Mouse (Mus musculus) heart, embryonic 14.5 days (tissue): ENCODE data around the gene Trim61. TPM values are rescaled to one million over a fixed set of nuclear protein-coding genes. Genes with fewer than 3 reads are reported as not detected.

ENCODE experiments used
- ATAC-seq: fragments of 200-750 bp; cut with Nextera tagmentation; 2 replicates; pipeline ENCODE4 v1.8.0; 2017; ENCODE audit warnings: low read depth, moderate TSS enrichment; ENCODE audit not compliant: insufficient number of reproducible peaks, insufficient read depth, low FRiP score
- H3K27ac ChIP-seq, 2 experiments: fragments of 200-500 bp in 1 of 2; fragments of 300-500 bp in 1 of 2; sonication (generic) in 1 of 2; replicated peaks in 1 of 2; 2 replicates each; pipeline ENCODE4 v1.5.1; 2012 to 2014; ENCODE audit warnings: low read depth in 2 of 2, low read length in 2 of 2, control low read depth in 1 of 2, mild to moderate bottlenecking in 1 of 2, mixed read lengths in 1 of 2; ENCODE audit not compliant: control insufficient read depth in 1 of 2, insufficient read depth in 1 of 2
- H3K27me3 ChIP-seq: fragments of 300-500 bp; sonication (generic); 2 replicates; pipeline ENCODE4 v1.6.1; 2014; ENCODE audit warnings: mild to moderate bottlenecking, low read length, control low read depth; ENCODE audit not compliant: control insufficient read depth, insufficient read depth
- H3K36me3 ChIP-seq: fragments of 300-500 bp; sonication (generic); 2 replicates; pipeline ENCODE4 v1.6.1; 2014; ENCODE audit warnings: mild to moderate bottlenecking, control low read depth, low read length, mixed read lengths; ENCODE audit not compliant: control insufficient read depth, insufficient read depth
- H3K4me1 ChIP-seq, 2 experiments: fragments of 200-500 bp in 1 of 2; fragments of 300-500 bp in 1 of 2; sonication (generic) in 1 of 2; 2 replicates each; pipeline ENCODE4 v1.6.1; 2012 to 2014; ENCODE audit warnings: low read length in 2 of 2, control low read depth in 1 of 2, mixed read lengths in 1 of 2; ENCODE audit not compliant: control insufficient read depth in 2 of 2, insufficient read depth in 2 of 2
- H3K4me2 ChIP-seq: fragments of 300-500 bp; sonication (generic); 2 replicates; pipeline ENCODE4 v1.6.1; 2014; ENCODE audit warnings: mild to moderate bottlenecking, low read length
- H3K4me3 ChIP-seq, 2 experiments: fragments of 200-500 bp in 1 of 2; fragments of 300-500 bp in 1 of 2; sonication (generic) in 1 of 2; 2 replicates each; pipeline ENCODE4 v1.5.1; 2012 to 2014; ENCODE audit warnings: low read length in 2 of 2, mild to moderate bottlenecking in 2 of 2, control low read depth in 1 of 2, low read depth in 1 of 2, moderate library complexity in 1 of 2; ENCODE audit not compliant: control insufficient read depth in 1 of 2, insufficient read depth in 1 of 2
- H3K9ac ChIP-seq: fragments of 300-500 bp; sonication (generic); 2 replicates; pipeline ENCODE4 v1.6.1; 2014; ENCODE audit warnings: mild to moderate bottlenecking, low read length
- H3K9me3 ChIP-seq: fragments of 300-500 bp; sonication (generic); 2 replicates; pipeline ENCODE4 v1.6.1; 2016; ENCODE audit warnings: low read length, control low read depth; ENCODE audit not compliant: control insufficient read depth
- WGBS: fragments of 180-500 bp; shearing (Covaris S2); extraction: QIAGEN DNeasy Blood & Tissue Kit; methylation state at CpG from one replicate; pipeline ENCODE4 v1.1.7; 2014; 5-methylcytosine and 5-hydroxymethylcytosine counted together
- polyA plus RNA-seq: library from polyadenylated mRNA; unstranded; fragments of >200 nt; fragmentation: Nextera tagmentation; extraction: Ambion mirVana; gene quantifications from 2 replicates; pipeline ENCODE4 v1.2.1, GENCODE M21; 2014

Trim61 gene
- polyA plus RNA-seq, 1 experiment from 2014 or later, result 0.24 TPM

DNA sequence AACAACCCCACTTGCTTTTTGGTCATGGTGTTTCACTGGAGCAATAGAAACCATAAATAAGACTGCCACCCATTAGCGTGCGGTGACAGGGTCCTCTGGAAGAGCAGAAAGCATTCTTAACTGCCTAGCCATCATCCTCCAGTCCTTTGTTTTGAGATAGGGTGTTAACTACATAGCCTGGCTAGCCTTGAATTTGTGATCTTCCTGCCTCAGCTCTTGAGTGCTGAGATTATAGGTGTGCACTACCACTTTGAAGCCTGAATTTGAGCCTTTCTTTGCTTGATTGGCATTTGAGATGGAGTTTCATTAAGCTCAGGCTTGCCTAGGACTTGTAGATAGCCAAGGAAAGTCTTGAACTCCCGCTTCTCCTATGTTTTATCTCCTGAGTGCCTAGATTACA lies 35.2 kb upstream of the Trim61 start:
- no peak overlapping the region for H3K27ac ChIP-seq
- no peaks in the 10 kb centered on the region for H3K4me1 ChIP-seq
- H3K27me3 ChIP-seq, result no peaks in the 10 kb centered on the region
- no peak overlapping the region for H3K4me2 ChIP-seq
- no peaks in the 10 kb centered on the region for H3K9me3 ChIP-seq
- H3K4me3 ChIP-seq, result no peak overlapping the region
- ATAC-seq, result no peak
- H3K36me3 ChIP-seq, result no peaks in the 10 kb centered on the region
- H3K9ac ChIP-seq, result no peak overlapping the region
- WGBS, result 88% methylated on average over 3 of the region's 3 CpGs

DNA sequence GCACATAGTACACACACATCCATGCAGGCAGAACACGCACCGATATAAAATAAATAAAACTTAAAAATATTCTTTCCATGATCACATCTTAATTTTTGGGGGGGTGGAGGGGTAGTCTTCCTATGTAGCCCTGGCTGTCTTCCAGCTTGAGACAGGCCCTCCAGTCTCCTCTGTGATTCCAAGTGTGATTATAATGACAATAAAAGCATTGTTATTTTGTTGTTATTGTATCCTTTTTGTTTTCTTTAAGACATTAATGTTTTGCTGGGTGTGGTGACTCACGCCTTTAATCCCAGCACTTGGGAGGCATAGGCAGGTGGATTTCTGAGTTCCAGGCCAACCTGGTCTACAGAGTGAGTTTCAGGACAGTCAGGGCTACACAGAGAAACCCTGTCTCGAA lies 29.5 kb upstream of the Trim61 start:
- Histone ChIP-seq H3K9me3 (no peaks in the 10 kb centered on the region), H3K36me3 (no peaks in the 10 kb centered on the region), H3K4me1 (no peaks in the 10 kb centered on the region; a peak in 1 of 4 replicates), H3K4me2 (no peak overlapping the region), H3K27ac (no peak overlapping the region), H3K27me3 (no peaks in the 10 kb centered on the region), H3K4me3 (no peak overlapping the region), H3K9ac (no peak overlapping the region)
- WGBS, result 83% methylated on average over 4 of the region's 4 CpGs
- no peak for ATAC-seq

DNA sequence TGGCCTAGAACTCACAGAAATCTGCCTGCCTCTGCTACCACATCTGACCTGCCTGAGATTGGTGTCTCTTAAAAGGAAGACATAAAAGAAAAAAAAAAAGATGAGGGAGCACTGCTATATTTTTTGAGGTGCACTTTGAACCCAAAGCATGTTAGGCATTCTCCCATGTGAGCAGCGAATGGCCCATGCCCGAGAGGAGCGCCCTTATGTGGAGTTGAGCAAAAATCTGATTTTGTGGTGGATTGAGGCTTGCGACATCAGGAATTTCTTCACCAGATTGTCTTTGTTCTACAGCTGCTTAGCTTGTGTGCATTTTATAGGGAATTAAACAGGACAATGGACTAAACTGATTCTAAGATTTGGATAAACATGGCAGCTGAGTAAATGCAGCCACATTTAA lies 28.9 kb upstream of the Trim61 start:
- ATAC-seq, result no peak
- no peaks in the 10 kb centered on the region for H3K36me3 ChIP-seq
- 94% methylated on average over 4 of the region's 4 CpGs for WGBS
- no peak overlapping the region for H3K9ac ChIP-seq
- no peaks in the 10 kb centered on the region for H3K27me3 ChIP-seq
- no peak overlapping the region for H3K27ac ChIP-seq
- H3K4me3 ChIP-seq, result no peak overlapping the region
- H3K4me1 ChIP-seq, result no peaks in the 10 kb centered on the region; a peak in 1 of 4 replicates
- no peaks in the 10 kb centered on the region for H3K9me3 ChIP-seq
- H3K4me2 ChIP-seq, result no peak overlapping the region

DNA sequence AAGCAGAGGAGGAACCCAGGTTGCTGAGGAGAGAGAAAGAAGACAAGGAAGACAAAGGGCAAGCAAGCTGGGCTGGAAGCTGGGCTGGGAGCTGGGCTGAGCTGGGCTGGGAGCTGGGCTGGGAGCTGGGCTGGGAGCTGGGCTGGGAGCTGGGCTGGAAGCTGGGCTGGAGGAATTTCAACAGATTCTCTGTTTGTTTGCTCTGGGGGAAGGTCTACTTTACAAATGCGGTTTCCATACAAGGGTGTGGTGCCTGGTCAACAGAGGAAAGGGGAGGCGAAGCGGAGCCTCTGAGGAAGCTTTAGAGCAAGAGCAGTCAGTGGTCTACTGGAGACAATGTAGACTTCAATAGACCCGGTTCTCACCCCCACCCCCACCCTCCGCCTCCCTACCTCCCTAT lies 28.2 kb upstream of the Trim61 start:
- 42% methylated on average over 5 of the region's 5 CpGs for WGBS
- Histone ChIP-seq H3K4me1 (no peaks in the 10 kb centered on the region; a peak in 1 of 4 replicates), H3K9ac (no peak overlapping the region), H3K36me3 (no peaks in the 10 kb centered on the region), H3K27ac (no peak overlapping the region), H3K4me2 (peak overlapping the region; percentile 34), H3K27me3 (no peaks in the 10 kb centered on the region), H3K9me3 (no peaks in the 10 kb centered on the region), H3K4me3 (no peak overlapping the region)
- ATAC-seq, result no peak

DNA sequence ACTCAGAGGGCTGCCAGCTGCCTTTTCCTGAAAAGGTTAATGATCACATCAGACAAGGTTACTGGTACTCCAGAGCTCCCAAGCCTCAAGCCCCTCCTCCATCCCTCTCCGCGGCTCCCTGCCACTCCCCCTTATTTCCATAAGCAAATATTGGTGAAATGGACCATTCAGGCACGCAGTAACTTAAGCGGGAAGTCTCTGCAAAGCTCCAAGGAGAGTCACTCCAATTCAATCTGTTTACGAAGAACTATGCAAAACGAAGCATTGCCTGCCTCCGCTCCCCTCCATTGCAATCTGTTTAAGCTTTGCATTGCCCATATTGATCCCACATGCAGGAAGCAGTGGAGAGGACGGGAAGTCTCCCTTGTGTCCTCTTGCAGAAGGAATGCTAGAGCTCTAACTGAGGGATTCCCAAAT lies 18.8 kb upstream of the Trim61 start, which contains the start of gene Apela:
Apela (minus strand) TSS at position 220 of the 417 bp plus-strand sequence.
- H3K27me3 ChIP-seq, result no peaks in the 10 kb centered on the region
- peak within 1 kb of the TSS; percentile 73 for H3K4me2 ChIP-seq
- peak; percentile 54; the same call in 1 of the 2 replicates for ATAC-seq
- H3K36me3 ChIP-seq, result no peaks in the 10 kb centered on the region
- no peak within 1 kb of the TSS for H3K27ac ChIP-seq
- under 1% methylated on average over 8 of the region's 8 CpGs for WGBS
- peak within 1 kb of the TSS; percentile 30 for H3K9ac ChIP-seq
- peaks cover 2% of the 10 kb centered on the region in 2 experiments; a peak in 1 of 4 replicates for H3K4me1 ChIP-seq
- H3K9me3 ChIP-seq, result no peaks in the 10 kb centered on the region
- peak within 1 kb of the TSS; percentile 28 to 43 for H3K4me3 ChIP-seq

DNA sequence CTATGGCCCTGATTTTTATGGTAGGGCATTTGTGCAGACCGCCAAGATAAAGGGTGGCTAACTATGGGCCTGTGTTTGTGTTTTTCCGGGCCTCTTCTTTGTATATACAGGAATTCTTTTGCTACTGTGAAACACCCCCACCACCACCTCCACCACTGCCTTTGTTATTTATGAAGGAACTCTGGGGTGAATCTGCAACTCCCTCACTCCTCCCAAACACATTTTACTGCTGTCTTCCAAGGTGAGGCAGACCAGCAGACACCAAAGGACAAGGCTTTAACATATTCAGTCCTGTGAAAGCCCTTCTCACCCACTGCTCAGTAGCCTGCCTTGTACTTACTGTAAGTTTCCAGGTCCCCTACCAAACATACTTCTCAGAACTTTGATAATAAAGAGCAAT lies 15.8 kb upstream of the Trim61 start:
- no peaks in the 10 kb centered on the region for H3K9me3 ChIP-seq
- no peak overlapping the region for H3K9ac ChIP-seq
- no peak for ATAC-seq
- no peak overlapping the region for H3K4me3 ChIP-seq
- H3K4me1 ChIP-seq, result peaks cover 2% of the 10 kb centered on the region in 2 experiments; a peak in 1 of 4 replicates
- H3K36me3 ChIP-seq, result no peaks in the 10 kb centered on the region
- H3K27me3 ChIP-seq, result no peaks in the 10 kb centered on the region
- no peak overlapping the region for H3K27ac ChIP-seq
- H3K4me2 ChIP-seq, result no peak overlapping the region
- 66% methylated on average over 2 of the region's 2 CpGs for WGBS

DNA sequence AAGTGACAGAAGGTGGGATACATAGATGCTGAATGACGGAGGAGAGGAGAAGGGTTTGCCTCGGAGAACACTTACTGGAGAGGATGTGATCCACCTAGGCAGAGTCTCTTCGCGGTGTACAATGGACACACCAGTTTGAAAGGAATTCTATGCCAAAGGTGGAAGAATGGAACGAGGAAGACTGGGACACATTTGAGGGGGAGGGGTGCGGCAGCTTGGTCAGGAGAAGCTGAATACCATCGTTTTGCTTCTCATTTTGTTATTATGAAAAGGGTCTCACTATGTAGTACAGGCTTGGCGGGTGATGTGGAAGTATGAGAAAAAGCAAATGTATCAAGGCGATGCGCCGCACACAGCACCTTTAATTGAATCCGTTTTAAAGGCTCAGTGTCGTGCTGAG lies 14.7 kb upstream of the Trim61 start:
- Histone ChIP-seq H3K9ac (no peak overlapping the region), H3K4me1 (peaks cover 2% of the 10 kb centered on the region in 2 experiments; a peak in 1 of 4 replicates), H3K27me3 (no peaks in the 10 kb centered on the region), H3K36me3 (no peaks in the 10 kb centered on the region), H3K27ac (no peak overlapping the region), H3K4me3 (no peak overlapping the region), H3K4me2 (no peak overlapping the region), H3K9me3 (no peaks in the 10 kb centered on the region)
- WGBS, result 82% methylated on average over 13 of the region's 13 CpGs
- ATAC-seq, result no peak

DNA sequence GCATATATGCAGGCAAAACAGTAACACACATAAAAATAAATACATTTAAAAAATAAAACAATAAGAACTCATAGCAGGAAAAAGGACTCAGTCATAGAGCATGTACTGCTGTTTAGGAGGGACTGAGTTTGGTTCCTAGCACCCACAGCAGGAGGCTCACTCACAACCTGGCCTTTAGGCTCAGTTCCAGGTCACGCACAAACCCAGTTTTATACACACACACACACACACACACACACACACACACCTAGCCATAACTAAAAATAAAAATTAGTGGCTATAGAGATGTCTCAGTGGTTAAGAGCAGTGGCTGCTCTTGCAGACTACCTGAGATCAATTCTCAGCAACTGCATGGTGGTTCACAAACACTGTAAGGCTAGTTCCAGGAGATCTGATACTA lies 13.8 kb upstream of the Trim61 start:
- 85% methylated on average over 1 of the region's 1 CpGs for WGBS
- Histone ChIP-seq H3K4me1 (peaks cover under 1 to 2% of the 10 kb centered on the region in 2 experiments; a peak in 1 of 4 replicates), H3K27ac (no peak overlapping the region), H3K9me3 (no peaks in the 10 kb centered on the region), H3K36me3 (no peaks in the 10 kb centered on the region), H3K27me3 (no peaks in the 10 kb centered on the region), H3K4me3 (no peak overlapping the region), H3K9ac (no peak overlapping the region), H3K4me2 (no peak overlapping the region)
- no peak for ATAC-seq
